Mouse (Mus musculus) small intestine, adult 2 months (tissue): ENCODE results near the gene Ttc28. TPM values are rescaled to one million over a fixed set of nuclear protein-coding genes. Genes with fewer than 3 reads are reported as not detected.

Experiments used
- H3K27ac ChIP-seq: fragments of 200-500 bp; 2 replicates; pipeline ENCODE4 v1.5.1; 2012; ENCODE audit warnings: low read depth, low read length, control low read depth, inconsistent platforms; ENCODE audit not compliant: insufficient read depth
- H3K27me3 ChIP-seq: fragments of 200-500 bp; 2 replicates; pipeline ENCODE4 v1.6.1; 2012; ENCODE audit warnings: mild to moderate bottlenecking, moderate library complexity, low read length, inconsistent platforms; ENCODE audit not compliant: control insufficient read depth, insufficient read depth
- H3K36me3 ChIP-seq: fragments of 200-500 bp; 2 replicates; pipeline ENCODE4 v1.6.1; 2012; ENCODE audit warnings: mild to moderate bottlenecking, low read length, control low read depth, inconsistent platforms; ENCODE audit not compliant: control insufficient read depth, insufficient read depth
- H3K4me1 ChIP-seq: fragments of 200-500 bp; 2 replicates; pipeline ENCODE4 v1.6.1; 2012; ENCODE audit warnings: low read length, inconsistent platforms, mixed read lengths; ENCODE audit not compliant: control insufficient read depth, insufficient read depth, insufficient read length
- H3K4me3 ChIP-seq: fragments of 200-500 bp; 2 replicates; pipeline ENCODE4 v1.5.1; 2012; ENCODE audit warnings: low read depth, mild to moderate bottlenecking, control low read depth, inconsistent platforms, low read length, moderate library complexity
- CTCF ChIP-seq: fragments of 200-500 bp; IDR thresholded peaks from 2 replicates; pipeline ENCODE4 v1.5.1; 2012; ENCODE audit warnings: low read depth, mild to moderate bottlenecking, control low read depth, inconsistent platforms, low read length, moderate library complexity, mixed read lengths; ENCODE audit not compliant: insufficient replicate concordance, insufficient read length; ENCODE audit errors: extremely low read depth
- POLR2A ChIP-seq: fragments of 200-500 bp; IDR thresholded peaks from 2 replicates; pipeline ENCODE4 v1.6.1; 2012; ENCODE audit warnings: low read depth, mild to moderate bottlenecking, control low read depth, inconsistent platforms, low read length, moderate library complexity
- WGBS: fragments of 180-500 bp; shearing (Covaris S2); methylation state at CpG from one replicate; pipeline ENCODE4 v1.1.7; 2018; 5-methylcytosine and 5-hydroxymethylcytosine counted together
- polyA plus RNA-seq: library from polyadenylated mRNA; depleted of rRNA; stranded (reverse); fragments of >200 nt; gene quantifications from 2 replicates; pipeline ENCODE4 v1.2.3, GENCODE M21; 2012; rRNA removed

Ttc28 gene
- polyA plus RNA-seq, 1 experiment: 3.2 TPM

DNA sequence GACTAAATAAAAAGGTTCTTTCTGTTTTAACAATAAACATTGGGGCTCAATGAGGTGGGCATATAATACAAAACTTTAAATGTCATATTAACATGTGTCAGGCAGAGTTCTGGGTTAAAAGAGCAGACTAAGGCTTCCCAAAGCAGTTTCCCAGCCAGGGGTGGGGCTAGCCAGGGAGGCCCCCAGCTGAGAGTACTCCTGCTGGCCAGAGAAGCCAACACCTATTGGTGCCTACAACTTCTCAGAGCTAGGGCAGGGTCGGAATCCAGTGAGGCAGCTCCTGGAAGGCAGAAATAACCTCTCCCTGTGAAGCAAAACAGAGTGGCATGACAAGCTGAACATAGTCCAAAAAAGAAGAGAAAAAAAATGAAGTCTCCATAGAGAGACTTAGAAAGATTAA, 439.3 kb downstream of the Ttc28 start:
- Histone ChIP-seq H3K4me3 (no peak overlapping the region), H3K4me1 (no peaks in the 10 kb centered on the region)
- TF ChIP-seq POLR2A (no peak), CTCF (no peak)

DNA sequence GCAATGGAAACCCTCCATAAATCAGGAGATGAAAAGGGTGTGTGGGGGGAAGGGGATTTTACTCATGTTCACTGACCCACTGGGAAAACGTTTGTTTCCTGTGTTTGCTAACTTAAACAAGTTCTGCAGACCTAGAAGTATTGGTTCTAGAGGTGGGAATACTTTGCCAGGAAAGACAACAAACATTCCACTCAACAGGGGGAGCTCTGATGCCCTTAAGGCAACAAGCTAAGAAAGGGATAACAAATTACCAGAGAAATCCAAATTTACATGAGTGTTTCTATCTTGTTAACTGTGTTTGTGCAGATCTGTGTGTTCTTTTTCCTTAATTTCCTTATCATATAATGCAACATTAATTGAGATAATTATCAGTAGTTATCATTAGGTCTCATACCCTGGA, 446.2 kb downstream of the Ttc28 start:
- TF ChIP-seq POLR2A: no peak
- no peak for TF ChIP-seq CTCF
- H3K27me3 ChIP-seq: 0 out of 2 replicates have a peak, but pooled peaks cover 2% of the 10 kb centered on the region
- no peaks in the 10 kb centered on the region for H3K4me1 ChIP-seq
- no peak overlapping the region for H3K27ac ChIP-seq
- WGBS: 15% methylated on average over 1 of the region's 1 CpGs
- H3K36me3 ChIP-seq: no peaks in the 10 kb centered on the region
- no peak overlapping the region for H3K4me3 ChIP-seq

More for the DNA sequence above, 439.3 kb downstream of the Ttc28 start:
- Histone ChIP-seq H3K27ac (no peak overlapping the region), H3K27me3 (0 out of 2 replicates have a peak, but pooled peaks cover 2% of the 10 kb centered on the region), H3K36me3 (no peaks in the 10 kb centered on the region)
- 24% methylated on average over 1 of the region's 1 CpGs for WGBS

DNA sequence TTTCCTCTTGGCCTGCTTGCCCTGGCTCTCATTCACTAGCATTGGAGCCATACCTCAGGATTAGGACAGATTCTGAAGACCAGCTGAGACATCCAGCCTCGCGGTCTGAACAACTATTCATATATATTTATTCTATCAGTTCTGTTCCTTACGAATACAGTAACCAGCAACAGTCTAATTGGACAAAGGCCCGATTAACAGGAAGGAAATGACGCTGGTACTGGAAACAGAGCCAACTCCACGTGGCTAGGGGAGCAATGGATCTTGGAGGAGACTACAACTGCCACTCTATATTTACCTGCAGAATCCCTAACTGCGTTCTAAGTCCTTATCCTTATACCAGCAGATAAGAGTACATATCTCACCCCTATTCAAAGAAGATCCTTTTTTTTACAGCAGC, 447.8 kb downstream of the Ttc28 start:
- no peak for TF ChIP-seq CTCF
- 71% methylated on average over 7 of the region's 7 CpGs for WGBS
- Histone ChIP-seq H3K4me1 (no peaks in the 10 kb centered on the region), H3K36me3 (no peaks in the 10 kb centered on the region), H3K27ac (no peak overlapping the region), H3K4me3 (no peak overlapping the region), H3K27me3 (0 out of 2 replicates have a peak, but pooled peaks cover 2% of the 10 kb centered on the region)

DNA sequence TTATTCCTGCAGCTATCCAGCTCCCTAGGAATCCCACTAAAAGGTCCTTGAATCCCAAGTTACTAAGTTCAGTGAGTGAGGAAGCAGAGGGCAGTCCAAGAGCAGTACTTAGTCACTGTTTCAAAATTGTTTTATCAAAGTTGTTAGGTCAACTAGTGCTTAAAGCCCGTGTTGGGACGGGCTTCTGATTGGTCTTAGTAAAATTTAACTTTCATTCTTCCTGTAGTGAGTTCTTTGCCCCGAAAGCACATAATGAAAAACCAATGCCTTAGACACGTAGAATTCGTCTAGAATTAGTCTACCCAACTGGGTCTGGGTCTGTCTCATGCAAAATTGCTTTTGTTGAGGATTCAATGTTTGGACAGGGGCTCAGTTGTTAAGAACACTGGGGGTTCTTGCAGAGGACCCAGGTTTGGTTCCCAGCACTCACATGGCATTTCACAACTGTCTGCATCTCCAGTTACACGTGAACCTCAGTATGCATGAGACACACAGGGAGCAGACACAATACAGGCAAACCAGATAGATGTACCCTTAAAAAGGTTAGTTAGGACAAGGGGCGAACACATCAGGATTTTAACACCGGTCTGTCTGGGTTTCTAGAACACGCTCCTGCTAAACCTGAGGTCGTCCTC, 450.3 kb downstream of the Ttc28 start:
- no peaks in the 10 kb centered on the region for H3K4me1 ChIP-seq
- no peaks in the 10 kb centered on the region for H3K36me3 ChIP-seq
- no peaks in the 10 kb centered on the region for H3K27me3 ChIP-seq
- no peak for TF ChIP-seq CTCF
- no peak for TF ChIP-seq POLR2A
- H3K4me3 ChIP-seq: peak overlapping the region; percentile 76
- H3K27ac ChIP-seq: peak overlapping the region; percentile 45; the same call in 1 of the 2 replicates
- 6% methylated on average over 10 of the region's 10 CpGs for WGBS

DNA sequence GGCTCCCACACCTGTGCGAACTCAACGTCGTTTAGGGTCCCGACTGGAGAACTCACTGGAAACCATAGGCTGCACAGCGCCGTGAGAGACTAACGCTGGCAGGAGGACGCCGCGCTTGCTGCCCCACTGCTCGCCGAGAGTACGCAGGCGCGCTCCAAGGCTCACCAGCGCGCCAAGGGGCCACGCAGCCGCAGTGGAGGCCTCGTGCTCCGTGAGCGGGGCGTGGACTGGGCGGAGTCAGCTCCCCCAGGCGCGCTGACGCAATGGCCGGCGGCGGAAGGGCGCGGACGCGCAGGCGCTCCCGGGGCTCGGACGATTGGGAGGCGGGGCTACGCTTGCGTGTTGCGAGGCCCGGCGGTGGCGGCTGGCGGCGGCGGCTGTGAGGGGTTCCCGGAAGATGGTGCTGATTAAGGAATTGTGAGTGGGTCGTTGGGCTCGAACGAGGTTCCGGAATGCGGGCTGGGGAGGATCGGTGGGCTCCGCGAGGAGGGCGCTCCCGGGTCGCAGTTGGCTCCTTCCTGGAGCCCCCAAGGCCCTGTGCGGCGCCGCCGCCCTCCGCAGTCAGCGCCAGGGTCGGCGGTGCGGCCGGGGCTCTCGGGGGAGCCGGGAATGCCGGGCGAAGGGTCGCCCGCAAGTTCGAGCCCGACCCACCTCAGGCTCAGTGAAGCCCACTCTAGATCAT, 451.0 kb downstream of the Ttc28 start, which contains the start of gene Pitpnb:
TSS of gene Pitpnb (plus strand) at position 347 of the 682 bp plus-strand sequence.
- Histone ChIP-seq H3K36me3 (no peaks in the 10 kb centered on the region), H3K27me3 (no peaks in the 10 kb centered on the region), H3K27ac (peak within 1 kb of the TSS; percentile 45), H3K4me1 (no peaks in the 10 kb centered on the region), H3K4me3 (peak within 1 kb of the TSS; percentile 96)
- under 1% methylated on average over 78 of the region's 78 CpGs for WGBS
- peak; percentile 65 for TF ChIP-seq POLR2A
- TF ChIP-seq CTCF: no peak

DNA sequence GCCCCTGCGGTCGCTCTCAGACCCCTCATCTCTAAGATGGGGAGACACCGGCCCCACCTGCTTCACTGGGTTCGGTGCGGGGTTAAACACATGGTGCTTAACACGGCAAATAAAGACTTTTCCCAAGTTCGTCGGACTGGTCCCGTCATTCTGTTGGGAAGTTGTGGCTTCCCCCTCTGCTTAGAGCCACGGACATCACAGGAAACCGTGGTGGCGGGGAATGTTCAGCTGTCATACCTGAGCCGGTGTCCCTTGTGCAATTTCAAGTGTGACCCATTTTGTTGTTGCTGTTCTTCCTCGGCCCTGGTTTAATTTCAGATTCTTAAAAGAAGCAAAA, 451.5 kb downstream of the Ttc28 start:
- TF ChIP-seq CTCF (no peak), POLR2A (no peak)
- no peaks in the 10 kb centered on the region for H3K27me3 ChIP-seq
- peak overlapping the region; percentile 96 for H3K4me3 ChIP-seq
- under 1% methylated on average over 14 of the region's 14 CpGs for WGBS
- no peaks in the 10 kb centered on the region for H3K4me1 ChIP-seq
- no peaks in the 10 kb centered on the region for H3K36me3 ChIP-seq
- no peak overlapping the region for H3K27ac ChIP-seq

DNA sequence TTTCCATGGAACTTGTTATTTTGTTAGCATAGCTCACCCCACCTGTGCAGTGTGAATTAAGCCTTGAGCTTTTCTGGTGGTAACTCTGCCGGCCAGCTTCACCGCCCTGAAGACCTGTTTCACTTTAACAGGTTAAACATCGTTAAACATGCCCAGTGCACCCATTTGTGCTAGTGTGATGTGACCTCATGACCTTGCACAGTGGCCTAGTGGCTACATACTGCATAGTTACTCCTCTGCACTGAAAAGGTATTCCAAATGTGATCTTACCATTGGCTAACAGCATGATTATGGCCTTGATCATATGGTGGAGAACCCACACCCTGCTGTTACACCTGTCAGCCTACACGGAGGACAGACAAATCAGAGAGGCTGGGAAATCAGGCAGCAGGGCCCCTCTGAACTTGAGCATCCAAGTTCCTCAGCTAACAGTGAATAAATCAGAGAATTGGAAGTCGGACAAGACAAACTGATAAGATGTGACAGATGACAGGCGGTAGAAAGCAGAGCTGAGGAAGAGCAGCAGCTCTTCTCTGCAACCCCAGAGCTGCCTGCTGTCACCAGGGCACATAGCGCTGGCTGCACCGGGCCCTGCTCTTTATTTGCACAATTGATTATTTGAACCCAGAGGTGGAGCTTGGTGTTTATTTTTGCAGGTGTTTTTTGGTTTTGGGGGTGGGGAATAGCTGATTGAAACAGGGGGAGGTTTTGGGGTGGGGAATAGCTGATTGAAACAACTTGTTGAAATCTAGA, 456.5 kb downstream of the Ttc28 start:
- no peak overlapping the region for H3K4me3 ChIP-seq
- no peak overlapping the region for H3K27ac ChIP-seq
- TF ChIP-seq POLR2A: no peak
- H3K27me3 ChIP-seq: no peaks in the 10 kb centered on the region
- 57% methylated on average over 8 of the region's 8 CpGs for WGBS
- peaks cover 23% of the 10 kb centered on the region for H3K36me3 ChIP-seq
- H3K4me1 ChIP-seq: no peaks in the 10 kb centered on the region

Other genes with a start within 250 kb of the Ttc28 start
- 30.9 and 43.6 TPM in 2 replicates for gene Noc4l, start 226.4 kb upstream of the Ttc28 start, polyA plus RNA-seq
- gene Ddx51, start 226.4 kb upstream of the Ttc28 start, polyA plus RNA-seq: 4.1 and 4.9 TPM in 2 replicates
- 21.8 and 45.0 TPM in 2 replicates for gene Ep400, start 109.1 kb upstream of the Ttc28 start, polyA plus RNA-seq
- gene Pus1, start 99.1 kb upstream of the Ttc28 start, polyA plus RNA-seq: 12.9 and 22.2 TPM in 2 replicates
- 20.0 and 34.6 TPM in 2 replicates for gene Ulk1, start 69.7 kb upstream of the Ttc28 start, polyA plus RNA-seq
- gene Hscb, start 40.0 kb upstream of the Ttc28 start, polyA plus RNA-seq: 6.2 and 10.5 TPM in 2 replicates
- gene Chek2, start 39.8 kb upstream of the Ttc28 start, polyA plus RNA-seq: 1.7 and 4.3 TPM in 2 replicates